11 mouse cellular contexts compared by ENCODE assay signal in genomic region chr1:151087811-151088511, GRCm38 (mm10).
A peak's percentile ranks its signal among the peaks of the same experiment; 100 is the strongest.
DNase-seq lines count a peak whose midpoint lies in the region; ATAC-seq lines count a peak whose summit lies in the region.
"Had no signal": no experiment of that assay in that cellular context is flagged by ENCODE, and none has a peak within 500 bp of the region (broad histone marks: within the 10 kb centered on the region; RNA-seq: fewer than 3 reads in every experiment).

No protein-coding gene starts in this region.

- peak; percentile 39 for DNase-seq in adrenal gland, postnatal 25 days
- DNase-seq in adrenal gland, adult 8-10 months = no peak
- peak; percentile 46 for DNase-seq in lung, postnatal 36 days
- DNase-seq in lung, postnatal 14 days = no peak
- peak; percentile 42 for DNase-seq in layer of hippocampus, adult 9-10 months (ENCODE audit: low spot score)
- DNase-seq in right cerebral cortex, adult 2 months (ENCODE audit: low spot score in 2 of 2) = peak; percentile 60 to 72
- no peak for DNase-seq in spleen, adult 18-20 months
- DNase-seq: cerebellum, adult 11-12 months; kidney, adult 9 months had no signal

- no peak for ATAC-seq in cerebellum, adult (ENCODE audit: insufficient number of reproducible peaks, low FRiP score, low TSS enrichment)
- ATAC-seq: forebrain, embryonic 14.5 days had no signal

Comparison
In these comparisons a context has a peak if more than half of its experiments do, and no peak if none do; other contexts are left out.
1. DNase-seq: peak in adrenal gland, postnatal 25 days (single experiment), lung, postnatal 36 days (single experiment), layer of hippocampus, adult 9-10 months (single experiment) and right cerebral cortex, adult 2 months (2 of 2); none in adrenal gland, adult 8-10 months (single experiment), lung, postnatal 14 days (single experiment) and spleen, adult 18-20 months (0 of 2).